Mouse (Mus musculus) forebrain, embryonic 14.5 days (tissue): ENCODE measurements at regions not wholly inside any gene's neighbourhood (a gene's known extent, or its start where the extent isn't known, plus 50 kb on each side); places are given as distances from the start of the nearest gene placed in this dataset.
A peak's percentile ranks its signal among the peaks of the same experiment; 100 is the strongest.

Experiments used
- ATAC-seq: fragments of 200-750 bp; cut with Nextera tagmentation; 2 replicates; pipeline ENCODE4 v1.8.0; 2017; ENCODE audit warnings: mild to moderate bottlenecking, moderate library complexity
- DNase-seq: peaks from one replicate; pipeline ENCODE4 v3.0.0-alpha.2; 2015; ENCODE audit warnings: low spot score
- H3K27ac ChIP-seq: fragments of 300-500 bp; sonication (generic); 2 replicates; pipeline ENCODE4 v1.5.1; 2014; ENCODE audit warnings: low read depth, mild to moderate bottlenecking, control low read depth, low read length, moderate library complexity
- H3K27me3 ChIP-seq: fragments of 300-500 bp; sonication (generic); replicated peaks from 2 replicates; pipeline ENCODE4 v1.6.1; 2014; ENCODE audit warnings: low read length, control low read depth, mixed read lengths; ENCODE audit not compliant: control insufficient read depth, insufficient read depth
- H3K36me3 ChIP-seq: fragments of 300-500 bp; sonication (generic); 2 replicates; pipeline ENCODE4 v1.6.1; 2014; ENCODE audit warnings: low read length, control low read depth; ENCODE audit not compliant: control insufficient read depth, insufficient read depth
- H3K4me1 ChIP-seq: fragments of 300-500 bp; sonication (generic); 2 replicates; pipeline ENCODE4 v1.6.1; 2014; ENCODE audit warnings: antibody characterized with exemption, low read length, control low read depth; ENCODE audit not compliant: control insufficient read depth, insufficient read depth
- H3K4me2 ChIP-seq: fragments of 300-500 bp; sonication (generic); 2 replicates; pipeline ENCODE4 v1.6.1; 2014; ENCODE audit warnings: mild to moderate bottlenecking, control low read depth, low read length
- H3K4me3 ChIP-seq: fragments of 300-500 bp; sonication (generic); 2 replicates; pipeline ENCODE4 v1.5.1; 2014; ENCODE audit warnings: low read depth, low read length, control low read depth
- H3K9ac ChIP-seq: fragments of 300-500 bp; sonication (generic); 2 replicates; pipeline ENCODE4 v1.6.1; 2014; ENCODE audit warnings: mild to moderate bottlenecking, low read length, control low read depth, moderate library complexity
- H3K9me3 ChIP-seq: fragments of 300-500 bp; sonication (generic); replicated peaks from 2 replicates; pipeline ENCODE4 v1.6.1; 2016; ENCODE audit warnings: low read length, control low read depth, mixed read lengths; ENCODE audit not compliant: control insufficient read depth
- WGBS: fragments of 180-500 bp; shearing (Covaris S2); extraction: QIAGEN DNeasy Blood & Tissue Kit; methylation state at CpG from one replicate; pipeline ENCODE4 v1.1.7; 2014; 5-methylcytosine and 5-hydroxymethylcytosine counted together

DNA sequence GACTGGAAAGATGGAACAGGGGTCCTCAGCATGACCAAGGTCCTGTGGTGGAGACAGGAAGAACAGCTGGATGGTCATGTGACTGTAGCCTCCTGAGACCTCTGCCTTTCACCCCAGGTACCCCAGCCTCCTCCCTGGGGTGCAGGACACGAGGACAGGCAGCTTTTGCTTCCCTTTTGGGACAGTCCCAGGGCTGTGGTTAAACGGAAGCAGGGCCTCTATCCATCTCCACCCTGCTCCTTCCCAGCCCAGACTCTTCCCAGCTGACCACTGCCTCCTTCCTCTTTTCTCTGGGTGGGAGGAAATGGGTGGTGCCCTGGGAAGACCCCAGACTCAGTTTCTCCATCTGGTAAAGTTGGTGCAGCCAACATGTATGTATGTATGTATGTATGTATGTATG lies 62.0 kb upstream of the Tmem189 start:
- no peak overlapping the region for H3K4me3 ChIP-seq
- no peak overlapping the region for H3K27ac ChIP-seq
- 0 out of 2 replicates have a peak, but pooled peaks cover 2% of the 10 kb centered on the region for H3K4me1 ChIP-seq
- no peak overlapping the region for H3K9ac ChIP-seq
- H3K4me2 ChIP-seq = no peak overlapping the region
- no peaks in the 10 kb centered on the region for H3K27me3 ChIP-seq
- ATAC-seq (no peak), DNase-seq (no peak)
- H3K36me3 ChIP-seq = no peaks in the 10 kb centered on the region
- no peaks in the 10 kb centered on the region for H3K9me3 ChIP-seq
- WGBS = 59% methylated on average over 2 of the region's 2 CpGs

DNA sequence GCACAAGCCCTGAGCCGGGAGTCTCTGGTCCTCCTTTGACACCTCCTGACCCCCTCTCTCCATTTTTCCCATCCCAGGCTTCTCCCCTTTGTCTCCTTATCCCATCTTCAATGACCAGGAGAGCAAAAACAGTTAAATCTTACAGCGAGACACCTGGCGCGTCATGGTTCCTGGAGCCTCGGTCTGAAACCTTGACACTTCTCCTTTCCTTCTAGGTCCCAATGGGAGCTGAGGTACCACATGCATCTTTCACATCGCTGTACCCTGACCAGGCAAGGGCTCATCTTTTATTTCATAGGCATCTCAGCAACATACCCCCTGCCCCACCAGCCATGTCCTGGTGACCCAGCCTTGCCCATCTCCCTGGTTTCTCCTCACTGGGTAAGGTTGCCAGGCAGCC lies 58.7 kb upstream of the Tmem189 start:
- no peak overlapping the region for H3K9ac ChIP-seq
- no peaks in the 10 kb centered on the region for H3K36me3 ChIP-seq
- no peak overlapping the region for H3K27ac ChIP-seq
- DNase-seq = no peak
- no peak overlapping the region for H3K4me3 ChIP-seq
- no peak overlapping the region for H3K4me2 ChIP-seq
- ATAC-seq = no peak
- no peaks in the 10 kb centered on the region for H3K27me3 ChIP-seq
- WGBS = 92% methylated on average over 6 of the region's 6 CpGs
- H3K4me1 ChIP-seq = 0 out of 2 replicates have a peak, but pooled peaks cover 6% of the 10 kb centered on the region
- no peaks in the 10 kb centered on the region for H3K9me3 ChIP-seq

- Histone ChIP-seq H3K27ac (0 out of 2 replicates have a peak overlapping the region, but pooled peaks have one; percentile 15), H3K36me3 (no peaks in the 10 kb centered on the region), H3K9ac (no peak overlapping the region), H3K9me3 (no peaks in the 10 kb centered on the region), H3K4me2 (no peak overlapping the region), H3K4me1 (0 out of 2 replicates have a peak, but pooled peaks cover 6% of the 10 kb centered on the region), H3K4me3 (no peak overlapping the region), H3K27me3 (no peaks in the 10 kb centered on the region)
- no peak for ATAC-seq
- 44% methylated on average over 13 of the region's 13 CpGs for WGBS
- peak; percentile 29 for DNase-seq
Observed at GRCm38 (mm10) chr2:167747164-167747843, 57.7 kb upstream of the Tmem189 start.

DNA sequence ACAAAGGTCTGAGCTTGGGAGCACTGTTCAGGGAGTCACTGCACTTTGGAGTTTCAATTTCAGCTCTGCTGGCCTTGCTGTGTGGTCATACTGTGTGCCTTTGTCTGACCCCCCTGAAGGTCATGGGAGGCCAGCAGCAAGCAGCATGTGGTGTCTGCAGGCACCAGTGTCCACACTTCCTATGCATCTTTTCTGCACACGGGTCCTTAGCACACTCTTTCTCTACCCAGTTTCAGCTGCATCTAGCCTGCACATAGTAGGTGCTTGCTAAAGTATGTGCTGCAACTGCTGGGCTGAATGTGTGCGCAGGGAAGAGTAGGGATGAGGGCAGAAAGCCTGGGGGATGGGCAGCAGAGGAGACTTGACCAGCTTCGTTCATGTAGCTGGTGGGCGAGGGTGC lies 56.7 kb upstream of the Tmem189 start:
- Histone ChIP-seq H3K27me3 (no peaks in the 10 kb centered on the region), H3K9ac (no peak overlapping the region), H3K27ac (no peak overlapping the region), H3K4me1 (0 out of 2 replicates have a peak, but pooled peaks cover 6% of the 10 kb centered on the region), H3K4me2 (no peak overlapping the region), H3K9me3 (no peaks in the 10 kb centered on the region), H3K4me3 (no peak overlapping the region), H3K36me3 (no peaks in the 10 kb centered on the region)
- ATAC-seq (no peak), DNase-seq (no peak)
- 82% methylated on average over 4 of the region's 4 CpGs for WGBS

DNA sequence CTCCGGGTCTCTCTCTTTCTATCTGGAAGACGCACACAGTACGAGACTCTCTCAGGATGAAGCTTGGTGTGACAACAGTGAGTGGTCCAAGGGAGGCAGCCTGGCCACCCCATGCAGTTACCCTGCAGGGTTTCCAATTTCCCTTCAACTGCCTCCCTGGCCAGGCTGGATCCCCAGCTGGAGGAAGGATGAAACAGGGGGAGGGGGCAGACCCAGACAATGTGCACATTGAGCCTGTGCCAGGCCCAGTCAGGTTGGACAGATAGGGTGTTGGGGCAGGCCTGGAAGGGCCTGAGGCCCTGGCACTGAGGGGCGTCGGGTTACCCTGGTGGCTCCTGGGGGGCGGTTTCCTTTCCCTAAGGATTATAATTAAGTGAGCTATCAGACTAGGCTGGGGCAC lies 55.8 kb upstream of the Tmem189 start:
- H3K36me3 ChIP-seq = no peaks in the 10 kb centered on the region
- H3K9me3 ChIP-seq = no peaks in the 10 kb centered on the region
- 0 out of 2 replicates have a peak, but pooled peaks cover 6% of the 10 kb centered on the region for H3K4me1 ChIP-seq
- no peak overlapping the region for H3K4me2 ChIP-seq
- no peak overlapping the region for H3K4me3 ChIP-seq
- ATAC-seq (peak; percentile 23; the same call in 1 of the 2 replicates), DNase-seq (peak; percentile 36)
- 40% methylated on average over 6 of the region's 6 CpGs for WGBS
- no peak overlapping the region for H3K9ac ChIP-seq
- no peak overlapping the region for H3K27ac ChIP-seq
- no peaks in the 10 kb centered on the region for H3K27me3 ChIP-seq

- WGBS = 100% methylated on average over 1 of the region's 1 CpGs
Observed at GRCm38 (mm10) chr2:167744080-167744479, 54.5 kb upstream of the Tmem189 start.

GRCm38 (mm10) chr2:167742479-167742878 lies 52.9 kb upstream of the Tmem189 start:
- Histone ChIP-seq H3K27ac (no peak overlapping the region), H3K4me2 (no peak overlapping the region), H3K9ac (no peak overlapping the region), H3K4me1 (0 out of 2 replicates have a peak, but pooled peaks cover 5% of the 10 kb centered on the region), H3K27me3 (no peaks in the 10 kb centered on the region), H3K36me3 (no peaks in the 10 kb centered on the region), H3K4me3 (no peak overlapping the region), H3K9me3 (no peaks in the 10 kb centered on the region)
- WGBS = 82% methylated on average over 6 of the region's 6 CpGs
- ATAC-seq (no peak), DNase-seq (no peak)

More at GRCm38 (mm10) chr2:167744080-167744479, 54.5 kb upstream of the Tmem189 start:
- Histone ChIP-seq H3K4me3 (no peak overlapping the region), H3K27ac (no peak overlapping the region), H3K27me3 (no peaks in the 10 kb centered on the region), H3K9ac (no peak overlapping the region), H3K9me3 (no peaks in the 10 kb centered on the region), H3K4me1 (0 out of 2 replicates have a peak, but pooled peaks cover 6% of the 10 kb centered on the region), H3K4me2 (no peak overlapping the region), H3K36me3 (no peaks in the 10 kb centered on the region)
- DNase-seq = no peak
- no peak for ATAC-seq

- DNase-seq = no peak
- 52% methylated on average over 6 of the region's 6 CpGs for WGBS
- Histone ChIP-seq H3K9me3 (no peaks in the 10 kb centered on the region), H3K4me1 (0 out of 2 replicates have a peak, but pooled peaks cover 4% of the 10 kb centered on the region), H3K4me2 (no peak overlapping the region), H3K27me3 (no peaks in the 10 kb centered on the region), H3K9ac (no peak overlapping the region), H3K27ac (no peak overlapping the region), H3K36me3 (no peaks in the 10 kb centered on the region), H3K4me3 (no peak overlapping the region)
- no peak for ATAC-seq
Observed at GRCm38 (mm10) chr2:167740516-167741189, 51.0 kb upstream of the Tmem189 start.
